Mouse (Mus musculus): ENCODE measurements around the gene Kctd6. TPM values are rescaled to one million over a fixed set of nuclear protein-coding genes. Genes with fewer than 3 reads are reported as not detected.

The Kctd6 gene
- polyA plus RNA-seq, 1 experiment from 2014 or later: 12.4 TPM

DNA sequence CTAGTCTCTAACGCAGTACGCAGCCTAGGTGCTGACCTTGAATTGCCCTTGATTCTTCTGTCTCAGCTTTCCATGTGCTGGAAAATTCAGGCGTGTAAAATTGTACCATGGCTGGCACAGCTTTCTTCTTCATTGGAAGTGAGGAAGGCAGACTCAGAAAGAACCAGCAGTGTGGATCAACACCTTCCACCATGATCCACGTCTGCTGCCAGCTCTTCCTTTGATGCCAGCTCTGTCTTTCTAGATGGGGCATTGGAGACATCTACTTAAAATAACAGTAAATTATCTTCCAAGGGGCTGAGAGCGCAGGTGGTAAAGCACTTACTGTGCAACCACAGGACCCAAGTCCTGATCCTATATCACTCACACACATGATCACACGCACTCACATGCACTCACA is 21.2 kb upstream of the Kctd6 start:
- H3K4me3 ChIP-seq (replicated peaks): no peak overlapping the region
- no peak for ATAC-seq
- H3K27ac ChIP-seq: no peak overlapping the region
- H3K4me1 ChIP-seq (replicated peaks): no peaks in the 10 kb centered on the region
- H3K36me3 ChIP-seq: no peaks in the 10 kb centered on the region
- no peaks in the 10 kb centered on the region for H3K27me3 ChIP-seq (replicated peaks)
- WGBS: 87% methylated on average over 6 of the region's 6 CpGs
- H3K9me3 ChIP-seq: no peaks in the 10 kb centered on the region
- no peak overlapping the region for H3K4me2 ChIP-seq (replicated peaks)
- H3K9ac ChIP-seq: no peak overlapping the region

- Histone ChIP-seq H3K27ac (no peak overlapping the region), H3K9ac (no peak overlapping the region), H3K36me3 (no peaks in the 10 kb centered on the region), H3K9me3 (no peaks in the 10 kb centered on the region), H3K4me3 (replicated peaks) (no peak overlapping the region), H3K27me3 (replicated peaks) (no peaks in the 10 kb centered on the region), H3K4me2 (replicated peaks) (no peak overlapping the region), H3K4me1 (replicated peaks) (no peaks in the 10 kb centered on the region)
- ATAC-seq: no peak
- 80% methylated on average over 5 of the region's 5 CpGs for WGBS
These were observed 13.2 kb upstream of the Kctd6 start for GRCm38 (mm10) chr14:8200769-8201168.

GRCm38 (mm10) chr14:8201715-8202114 is 12.2 kb upstream of the Kctd6 start:
- no peaks in the 10 kb centered on the region for H3K4me1 ChIP-seq (replicated peaks)
- no peak overlapping the region for H3K4me3 ChIP-seq (replicated peaks)
- ATAC-seq: no peak
- no peaks in the 10 kb centered on the region for H3K9me3 ChIP-seq
- H3K4me2 ChIP-seq (replicated peaks): no peak overlapping the region
- no peaks in the 10 kb centered on the region for H3K36me3 ChIP-seq
- 87% methylated on average over 3 of the region's 3 CpGs for WGBS
- H3K9ac ChIP-seq: no peak overlapping the region
- no peak overlapping the region for H3K27ac ChIP-seq
- H3K27me3 ChIP-seq (replicated peaks): no peaks in the 10 kb centered on the region

DNA sequence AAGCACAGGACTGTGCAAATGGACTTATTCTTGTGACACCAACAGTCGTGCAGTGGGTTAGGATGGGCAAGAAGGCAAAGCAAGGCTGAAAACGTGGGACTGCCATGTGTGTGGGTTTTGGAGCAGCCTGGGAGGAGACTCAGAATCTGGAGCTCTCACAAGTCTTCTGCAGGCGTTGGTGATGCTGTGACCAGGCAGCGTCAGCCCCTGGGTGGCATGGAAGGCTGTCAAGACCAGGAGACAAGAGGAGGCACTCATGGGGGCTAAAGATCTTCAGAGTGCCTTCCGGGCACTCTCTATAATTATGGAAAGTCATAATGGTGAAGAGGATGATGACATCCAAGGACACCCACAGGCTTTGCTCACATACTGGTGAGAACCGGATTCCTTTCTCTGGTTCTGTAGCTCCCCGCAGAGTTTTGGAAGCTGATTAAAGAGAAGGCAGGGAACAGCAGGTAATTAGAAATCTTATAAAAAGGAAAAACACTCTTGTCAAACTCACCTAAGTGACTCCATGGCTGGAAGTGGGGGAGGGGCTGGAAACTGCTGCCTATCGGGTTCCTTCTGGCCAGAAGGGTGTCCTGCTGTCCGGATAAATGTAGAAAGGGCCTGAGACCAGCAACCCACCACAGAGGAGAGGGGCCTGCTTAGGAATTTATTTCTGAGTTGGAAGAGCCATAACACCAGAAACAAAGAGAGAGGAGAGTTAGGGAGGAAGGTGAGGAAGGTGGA is 7.6 kb upstream of the Kctd6 start:
- no peak overlapping the region for H3K4me3 ChIP-seq (replicated peaks)
- no peak overlapping the region for H3K9ac ChIP-seq
- H3K27me3 ChIP-seq (replicated peaks): no peaks in the 10 kb centered on the region
- no peaks in the 10 kb centered on the region for H3K4me1 ChIP-seq (replicated peaks)
- ATAC-seq: no peak
- no peak overlapping the region for H3K27ac ChIP-seq
- H3K9me3 ChIP-seq: no peaks in the 10 kb centered on the region
- WGBS: 67% methylated on average over 9 of the region's 9 CpGs
- no peak overlapping the region for H3K4me2 ChIP-seq (replicated peaks)
- H3K36me3 ChIP-seq: no peaks in the 10 kb centered on the region

- no peak overlapping the region for H3K4me2 ChIP-seq (replicated peaks)
- H3K9ac ChIP-seq: no peak overlapping the region
- 24% methylated on average over 5 of the region's 5 CpGs for whole genome bisulfite sequencing
- H3K9me3 ChIP-seq: no peaks in the 10 kb centered on the region
- ATAC-seq: no peak; the same call in 1 of the 2 replicates
- no peaks in the 10 kb centered on the region for H3K36me3 ChIP-seq
- H3K27ac ChIP-seq: no peak overlapping the region
- H3K4me3 ChIP-seq (replicated peaks): no peak overlapping the region
- no peaks in the 10 kb centered on the region for H3K27me3 ChIP-seq (replicated peaks)
- H3K4me1 ChIP-seq (replicated peaks): no peaks in the 10 kb centered on the region
These were observed 6.8 kb upstream of the Kctd6 start for GRCm38 (mm10) chr14:8207105-8207504.

GRCm38 (mm10) chr14:8207543-8207942 is 6.4 kb upstream of the Kctd6 start:
- H3K4me3 ChIP-seq (replicated peaks): no peak overlapping the region
- H3K9me3 ChIP-seq: no peaks in the 10 kb centered on the region
- ATAC-seq: no peak
- no peaks in the 10 kb centered on the region for H3K4me1 ChIP-seq (replicated peaks)
- no peaks in the 10 kb centered on the region for H3K36me3 ChIP-seq
- no peak overlapping the region for H3K4me2 ChIP-seq (replicated peaks)
- H3K27ac ChIP-seq: no peak overlapping the region
- H3K9ac ChIP-seq: no peak overlapping the region
- H3K27me3 ChIP-seq (replicated peaks): no peaks in the 10 kb centered on the region
- WGBS: 83% methylated on average over 5 of the region's 5 CpGs

DNA sequence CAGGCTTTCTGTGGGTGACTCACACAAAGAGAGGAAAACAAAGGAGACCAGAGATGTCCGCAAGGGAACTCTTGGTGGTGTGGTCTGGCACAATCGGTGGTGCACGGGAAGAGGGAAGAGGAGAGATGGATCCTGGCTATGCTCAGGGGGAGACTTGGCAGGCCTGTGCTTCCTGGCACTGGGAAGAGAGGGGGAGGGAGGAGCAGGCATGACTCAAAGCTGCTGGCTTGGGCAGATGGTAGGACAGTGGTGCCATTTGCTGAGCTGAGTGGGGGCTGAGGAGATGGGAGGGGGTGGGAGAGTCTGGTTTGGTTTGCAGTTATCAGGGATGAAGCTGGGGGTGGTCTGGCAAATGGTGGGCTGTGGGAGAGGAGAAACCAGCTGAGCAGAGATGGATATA is 5.1 kb upstream of the Kctd6 start:
- no peaks in the 10 kb centered on the region for H3K9me3 ChIP-seq
- no peak overlapping the region for H3K27ac ChIP-seq
- H3K36me3 ChIP-seq: no peaks in the 10 kb centered on the region
- 68% methylated on average over 3 of the region's 3 CpGs for WGBS
- H3K4me3 ChIP-seq (replicated peaks): no peak overlapping the region
- no peak overlapping the region for H3K4me2 ChIP-seq (replicated peaks)
- no peak for ATAC-seq
- H3K27me3 ChIP-seq (replicated peaks): no peaks in the 10 kb centered on the region
- H3K9ac ChIP-seq: no peak overlapping the region
- H3K4me1 ChIP-seq (replicated peaks): no peaks in the 10 kb centered on the region

- Histone ChIP-seq H3K4me2 (replicated peaks) (no peak overlapping the region), H3K27me3 (replicated peaks) (no peaks in the 10 kb centered on the region), H3K9me3 (no peaks in the 10 kb centered on the region), H3K4me1 (replicated peaks) (0 out of 2 replicates have a peak, but pooled peaks cover 2% of the 10 kb centered on the region), H3K4me3 (replicated peaks) (no peak overlapping the region), H3K9ac (no peak overlapping the region), H3K27ac (no peak overlapping the region), H3K36me3 (no peaks in the 10 kb centered on the region)
- WGBS: 88% methylated on average over 2 of the region's 2 CpGs
- ATAC-seq: no peak
These were observed 4.0 kb upstream of the Kctd6 start for GRCm38 (mm10) chr14:8209896-8210295.

DNA sequence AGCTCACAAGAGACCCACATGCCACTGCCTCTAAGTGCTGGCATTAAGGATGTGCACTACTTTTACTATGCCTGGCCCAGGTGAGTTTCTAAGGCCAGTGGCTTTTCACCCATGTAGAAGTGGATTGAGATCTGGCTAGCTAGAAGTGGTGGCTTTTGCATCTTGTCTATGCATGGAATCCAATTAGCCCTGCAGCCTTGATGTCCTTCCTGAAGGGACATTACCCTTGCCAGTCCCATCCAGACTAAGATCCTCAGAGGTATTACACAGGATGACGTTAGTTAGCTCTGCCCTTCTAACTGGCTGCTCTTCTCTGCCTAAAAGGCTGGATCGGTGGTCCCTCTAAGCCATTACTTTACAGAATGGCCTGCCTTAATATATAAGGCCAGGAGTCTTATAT is 944 bp upstream of the Kctd6 start:
- Histone ChIP-seq H3K9ac (no peak overlapping the region), H3K27ac (no peak overlapping the region), H3K4me1 (replicated peaks) (peaks cover 9% of the 10 kb centered on the region; the same call in 1 of the 2 replicates), H3K27me3 (replicated peaks) (no peaks in the 10 kb centered on the region), H3K36me3 (no peaks in the 10 kb centered on the region), H3K9me3 (no peaks in the 10 kb centered on the region), H3K4me2 (replicated peaks) (no peak overlapping the region), H3K4me3 (replicated peaks) (no peak overlapping the region)
- WGBS: 81% methylated on average over 2 of the region's 2 CpGs
- no peak for ATAC-seq

GRCm38 (mm10) chr14:8214299-8215207 is 613 bp downstream of the Kctd6 start:
- peak overlapping the region; percentile 91 for H3K9ac ChIP-seq
- peaks cover 9% of the 10 kb centered on the region; the same call in 1 of the 2 replicates for H3K4me1 ChIP-seq (replicated peaks)
- no peaks in the 10 kb centered on the region for H3K36me3 ChIP-seq
- 2% methylated on average over 62 of the region's 63 CpGs for WGBS
- peak overlapping the region; percentile 80 for H3K4me3 ChIP-seq (replicated peaks)
- peak; percentile 82 for ATAC-seq
- no peaks in the 10 kb centered on the region for H3K9me3 ChIP-seq
- H3K27me3 ChIP-seq (replicated peaks): no peaks in the 10 kb centered on the region
- peak overlapping the region; percentile 85 for H3K4me2 ChIP-seq (replicated peaks)
- peak overlapping the region; percentile 95 for H3K27ac ChIP-seq

DNA sequence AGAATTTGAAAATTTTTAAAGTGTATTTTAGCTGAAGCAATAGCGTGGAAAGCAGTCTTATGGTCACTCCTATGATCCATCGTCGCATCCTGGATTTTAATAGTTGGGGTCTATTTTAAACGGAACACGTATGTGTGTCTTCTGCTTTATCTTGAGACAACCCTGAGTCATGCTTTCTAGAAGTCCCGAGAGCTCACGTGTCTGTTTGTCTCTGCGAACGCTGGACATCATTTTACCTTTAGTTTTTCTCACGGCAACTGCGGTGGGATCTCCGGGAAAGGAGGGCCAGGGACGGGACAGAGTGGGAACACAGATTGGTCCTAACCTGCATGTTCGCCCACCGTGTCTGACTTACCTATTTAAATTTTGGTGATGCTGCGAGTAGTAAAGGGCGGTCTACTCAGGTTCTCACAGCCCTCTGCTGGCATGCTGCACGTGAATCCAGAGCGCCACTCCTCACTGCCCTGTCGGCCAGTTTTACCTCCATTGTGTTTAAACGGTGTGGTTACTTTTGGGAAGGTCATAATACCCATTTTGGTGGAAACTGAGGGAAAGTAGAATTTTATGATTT is 1.4 kb downstream of the Kctd6 start:
- Histone ChIP-seq H3K36me3 (no peaks in the 10 kb centered on the region), H3K4me2 (replicated peaks) (peak overlapping the region; percentile 85), H3K9me3 (no peaks in the 10 kb centered on the region), H3K27me3 (replicated peaks) (no peaks in the 10 kb centered on the region), H3K9ac (0 out of 2 replicates have a peak overlapping the region, but pooled peaks have one; percentile 91), H3K4me3 (replicated peaks) (peak overlapping the region; percentile 80; the same call in 1 of the 2 replicates), H3K27ac (no peak overlapping the region), H3K4me1 (replicated peaks) (peaks cover 9% of the 10 kb centered on the region; the same call in 1 of the 2 replicates)
- ATAC-seq: no peak
- 26% methylated on average over 21 of the region's 21 CpGs for WGBS

GRCm38 (mm10) chr14:8216100-8216499 is 2.2 kb downstream of the Kctd6 start:
- Histone ChIP-seq H3K27ac (0 out of 2 replicates have a peak overlapping the region, but pooled peaks have one; percentile 17), H3K27me3 (replicated peaks) (no peaks in the 10 kb centered on the region), H3K9ac (no peak overlapping the region), H3K9me3 (no peaks in the 10 kb centered on the region), H3K4me3 (replicated peaks) (no peak overlapping the region), H3K36me3 (no peaks in the 10 kb centered on the region), H3K4me1 (replicated peaks) (peaks cover 9% of the 10 kb centered on the region; the same call in 1 of the 2 replicates), H3K4me2 (replicated peaks) (peak overlapping the region; percentile 85)
- ATAC-seq: no peak
- WGBS: 64% methylated on average over 5 of the region's 5 CpGs
